Mouse (Mus musculus) thymus, postnatal 14 days (tissue): ENCODE results near the gene Gm9821.
A peak's percentile ranks its signal among the peaks of the same experiment; 100 is the strongest.

Experiments
- DNase-seq: peaks from one replicate; pipeline ENCODE4 v3.0.0; 2021

Gene Gm9821

DNA sequence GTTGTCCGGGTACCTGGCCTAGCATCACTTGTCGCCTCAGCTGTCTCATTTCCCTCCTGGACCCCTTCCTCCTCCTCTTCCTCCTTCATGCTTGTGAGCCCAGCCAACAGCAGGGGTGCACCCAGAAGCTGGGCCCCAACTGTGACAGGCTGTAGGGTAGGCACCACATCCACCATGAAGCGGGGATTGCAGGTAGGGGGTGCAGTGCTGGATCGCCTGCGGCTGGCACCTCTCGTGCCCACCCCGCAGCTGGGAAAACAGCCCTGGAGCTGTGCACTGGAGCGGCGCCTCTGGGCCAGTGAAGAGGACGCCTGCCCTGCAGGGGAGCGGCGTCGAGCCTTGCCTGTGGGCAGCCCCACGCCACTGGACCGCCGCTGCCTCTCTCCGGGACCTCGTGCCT is at the start of gene Gm9821:
Gm9821 (plus strand) TSS at position 221 of the 400 bp plus-strand sequence.
- peak; percentile 35 for DNase-seq

- no peak for DNase-seq
Observed at GRCm38 (mm10) chr2:91897968-91898367, 47.5 kb upstream of the Gm9821 start.

- DNase-seq: no peak
Observed at GRCm38 (mm10) chr2:91899141-91899540, 46.4 kb upstream of the Gm9821 start.

- no peak for DNase-seq
Observed at GRCm38 (mm10) chr2:91900431-91900830, 45.1 kb upstream of the Gm9821 start.

DNA sequence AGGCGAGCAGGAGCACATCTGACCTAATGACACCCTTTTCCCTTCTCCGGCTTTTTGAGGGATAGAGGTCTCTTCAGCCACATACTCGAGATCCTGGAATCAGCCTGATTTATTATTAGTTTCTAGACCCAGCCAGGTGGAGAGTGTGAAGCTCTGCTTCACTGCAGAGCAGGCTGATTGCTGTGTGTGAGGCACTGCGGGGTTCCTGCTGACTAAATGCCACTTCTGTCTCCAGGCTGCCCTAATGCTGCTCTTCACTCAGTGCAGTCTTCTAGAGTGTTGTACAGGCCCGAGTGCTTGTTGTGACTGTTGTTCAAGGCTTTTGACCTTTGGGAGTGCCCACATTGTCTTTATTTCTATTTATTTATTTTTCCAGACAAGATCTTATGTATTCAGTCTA is 43.2 kb upstream of the Gm9821 start:
- no peak for DNase-seq

GRCm38 (mm10) chr2:91903171-91903925 is 42.2 kb upstream of the Gm9821 start:
- no peak for DNase-seq

DNA sequence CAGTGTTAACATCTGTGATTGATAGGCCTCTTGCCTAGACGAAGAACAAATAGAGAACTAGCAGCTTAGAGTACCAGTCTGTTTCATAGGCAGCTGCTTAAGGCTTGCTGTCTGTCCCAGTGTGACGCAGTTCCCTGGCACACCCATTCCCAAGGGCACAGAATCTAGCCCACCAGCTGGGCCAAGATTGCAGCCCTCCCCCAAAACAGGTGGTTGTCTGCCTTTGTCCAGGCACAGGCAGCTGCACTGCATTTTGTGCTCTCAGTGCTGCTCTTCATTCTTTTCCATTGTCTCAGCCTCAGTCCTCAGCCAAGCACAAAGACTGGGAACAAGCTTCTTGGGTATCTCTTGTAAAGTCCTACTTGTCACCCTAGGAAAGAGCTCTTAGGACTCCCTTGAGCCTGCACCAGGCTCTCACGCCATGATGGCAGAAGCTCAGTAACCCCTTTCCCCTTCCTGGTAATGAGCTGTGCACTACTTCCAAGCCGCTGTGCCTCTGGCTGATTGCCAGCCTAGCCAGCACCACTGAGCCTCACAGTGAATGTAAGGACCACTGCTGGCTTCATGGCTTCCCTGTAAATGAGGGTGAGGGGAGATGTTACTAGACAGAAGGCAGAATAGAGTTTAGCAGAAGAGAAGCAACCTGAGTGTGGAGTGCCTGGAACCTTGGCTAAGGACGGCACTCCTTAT is 40.7 kb upstream of the Gm9821 start:
- DNase-seq: no peak

DNA sequence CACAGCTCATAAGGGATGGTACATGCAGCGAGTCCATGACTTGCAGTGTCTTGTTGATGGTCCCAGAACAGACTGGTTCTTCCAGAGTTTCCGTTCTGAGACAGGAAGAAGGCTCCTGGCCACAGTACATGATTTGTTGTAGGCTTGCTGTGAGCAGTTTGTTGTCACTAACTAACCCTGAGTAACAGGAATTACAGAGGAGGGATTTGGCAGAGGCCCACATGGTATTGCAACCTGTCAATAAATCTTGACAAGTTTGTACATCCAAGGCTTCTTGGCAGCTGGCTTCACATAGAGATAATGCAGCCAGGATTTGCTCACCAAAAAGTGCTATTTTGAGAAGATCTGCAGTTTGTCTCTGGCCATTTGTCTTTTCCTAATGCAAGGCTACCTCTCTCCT is 39.4 kb upstream of the Gm9821 start:
- no peak for DNase-seq

DNA sequence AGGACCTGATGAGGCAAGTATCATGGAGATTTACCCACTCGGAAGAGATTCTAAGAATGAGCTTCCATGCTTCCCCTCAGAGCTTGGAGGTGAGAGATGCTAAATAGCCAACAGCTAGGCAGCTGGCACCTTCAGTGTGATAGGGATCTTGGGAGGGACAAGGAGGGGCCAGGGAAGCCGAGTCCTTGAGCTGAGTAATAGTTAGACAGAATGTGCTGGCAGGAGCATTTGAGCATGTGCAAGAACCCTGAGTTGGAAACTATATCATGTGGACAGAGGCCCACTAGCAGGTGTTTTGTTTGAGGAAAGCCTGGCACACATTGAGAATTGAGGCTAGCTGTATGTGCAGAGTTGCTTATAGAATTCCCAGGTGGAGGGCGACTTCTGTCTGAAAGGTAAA is 32.9 kb upstream of the Gm9821 start:
- no peak for DNase-seq

DNA sequence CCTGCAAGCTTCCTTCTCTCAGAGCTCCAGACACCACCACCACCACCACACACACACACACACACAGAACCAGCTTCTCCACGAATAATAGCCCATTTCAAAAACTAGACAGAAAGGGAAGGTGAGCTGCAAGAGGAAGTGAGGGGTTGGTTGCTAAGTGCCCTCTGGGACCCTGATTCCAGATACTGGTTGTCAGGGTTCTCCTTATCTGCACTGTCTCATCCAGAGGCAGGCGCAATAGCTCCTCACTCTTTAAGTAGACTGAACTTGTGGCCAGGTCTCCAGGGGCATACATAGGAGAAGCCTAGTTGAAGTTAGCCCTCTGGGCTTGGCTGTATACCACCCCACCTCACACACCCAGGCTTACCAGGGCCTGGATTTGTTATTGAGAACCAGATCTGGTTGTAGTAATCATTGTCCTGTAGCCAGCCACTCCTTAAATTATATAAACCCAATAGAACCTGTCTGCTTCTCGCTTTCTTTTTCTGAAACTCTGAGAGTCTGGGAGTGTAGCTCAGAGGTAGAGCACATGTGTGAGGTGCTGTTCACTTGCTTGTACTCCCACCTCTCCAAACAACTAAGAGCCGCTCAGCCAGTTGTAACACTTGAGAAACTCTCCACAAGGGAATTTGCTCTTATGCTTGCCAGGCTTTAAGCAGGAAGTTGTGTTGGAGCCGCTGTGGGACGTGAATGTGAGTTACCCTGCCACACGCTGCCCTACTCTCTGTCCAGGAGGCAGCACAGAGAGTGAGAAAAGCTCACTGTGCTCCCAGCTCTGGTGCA is 32.0 kb upstream of the Gm9821 start:
- no peak for DNase-seq

DNA sequence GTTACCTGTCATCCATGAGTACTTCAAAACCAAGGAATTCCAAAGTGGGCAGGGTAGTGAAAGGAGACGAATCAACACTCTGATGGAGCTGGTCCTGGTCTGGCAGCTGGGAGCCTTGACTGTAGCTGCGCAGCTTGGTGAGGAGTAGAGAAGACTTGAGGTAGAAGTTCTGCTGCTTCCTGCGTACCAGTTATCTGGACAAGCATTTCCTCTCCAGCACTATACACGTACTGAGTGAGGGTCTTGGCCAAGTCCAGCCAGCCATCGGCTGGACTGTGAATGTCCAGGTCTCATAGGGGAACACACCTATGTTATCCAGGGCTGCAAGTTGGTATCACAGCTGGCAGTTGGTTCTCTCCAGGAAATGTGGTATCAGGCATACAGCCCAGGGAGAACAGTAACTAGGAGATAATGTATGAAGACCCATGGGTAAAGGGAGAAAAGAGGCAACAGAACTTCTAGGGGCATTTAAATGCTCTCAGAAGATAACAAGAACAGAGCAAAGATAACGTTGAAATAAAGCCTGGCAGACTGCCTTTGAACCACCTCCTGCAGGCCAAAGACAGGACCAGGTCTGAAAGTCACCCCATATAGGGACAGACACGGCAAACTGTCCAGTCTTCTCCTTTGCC is 29.0 kb upstream of the Gm9821 start:
- DNase-seq: no peak

- no peak for DNase-seq
Observed at GRCm38 (mm10) chr2:91917096-91917495, 28.4 kb upstream of the Gm9821 start.

DNA sequence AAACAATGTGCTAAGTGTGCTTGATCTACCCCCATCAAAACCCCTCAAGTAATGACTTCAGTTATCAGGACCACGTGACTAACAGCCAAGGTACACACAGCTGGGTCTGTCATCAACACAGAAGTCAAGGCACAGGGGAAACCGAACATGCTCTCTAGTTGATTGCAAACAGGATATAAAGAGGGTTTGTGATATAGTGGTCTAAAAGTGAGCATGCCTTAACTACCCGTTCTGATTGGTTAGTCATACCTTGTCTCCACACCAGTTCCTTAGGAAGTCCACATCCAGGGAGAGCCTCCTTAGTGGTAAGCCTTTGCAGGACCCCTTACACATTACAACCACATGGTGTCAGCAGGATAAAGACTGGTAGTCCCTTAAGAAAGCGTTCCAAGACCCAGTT is 25.4 kb upstream of the Gm9821 start:
- DNase-seq: no peak

- DNase-seq: peak; percentile 63
Observed at GRCm38 (mm10) chr2:91921181-91921789, 24.2 kb upstream of the Gm9821 start.

- DNase-seq: peak; percentile 79
Observed at GRCm38 (mm10) chr2:91921790-91922570, 23.5 kb upstream of the Gm9821 start.

GRCm38 (mm10) chr2:91922586-91923414 is 22.7 kb upstream of the Gm9821 start:
- DNase-seq: peak; percentile 28

DNA sequence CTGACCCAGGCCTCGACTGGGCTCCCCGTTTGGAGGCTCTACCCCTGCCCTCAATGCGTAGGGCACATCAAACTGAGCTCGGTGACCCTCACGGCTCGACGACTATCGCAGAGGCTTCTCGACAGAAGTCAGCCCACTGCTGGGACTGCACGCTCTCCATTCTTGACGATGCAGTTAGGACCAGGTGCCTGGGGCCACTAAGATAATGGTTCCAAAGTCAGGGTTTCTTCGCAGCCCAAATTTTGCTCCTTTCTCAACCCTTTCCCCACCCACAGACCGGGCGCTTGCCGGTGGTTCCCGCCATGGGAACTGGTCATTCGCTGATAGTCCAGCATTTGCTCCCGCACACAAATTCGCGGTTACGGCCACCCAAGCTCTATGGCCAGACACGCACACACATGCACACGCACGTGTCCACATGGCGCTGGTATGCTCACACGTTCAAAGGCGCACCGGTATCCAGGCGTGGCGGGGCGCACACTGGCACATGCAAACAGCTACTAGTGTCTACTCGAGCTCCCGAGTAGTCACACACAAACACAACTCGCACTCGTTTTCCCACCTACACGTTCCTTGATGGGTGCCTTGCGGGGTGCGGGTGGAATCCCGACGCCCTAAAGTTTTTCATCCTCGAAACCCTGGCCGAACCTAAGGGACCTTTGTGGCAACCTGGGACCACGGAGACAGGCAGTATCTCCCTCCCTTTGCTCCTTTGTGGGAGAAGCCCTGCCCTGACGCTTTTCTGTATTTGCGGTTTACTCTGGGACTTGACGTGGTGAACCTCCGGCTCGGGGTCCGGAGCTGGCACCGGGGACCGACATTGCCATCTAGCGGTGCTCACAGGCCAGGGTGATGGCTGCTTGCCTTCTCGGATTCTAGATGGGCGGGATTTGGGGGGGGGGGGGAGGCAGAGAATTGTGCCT is 21.8 kb upstream of the Gm9821 start:
- DNase-seq: peak; percentile 78

DNA sequence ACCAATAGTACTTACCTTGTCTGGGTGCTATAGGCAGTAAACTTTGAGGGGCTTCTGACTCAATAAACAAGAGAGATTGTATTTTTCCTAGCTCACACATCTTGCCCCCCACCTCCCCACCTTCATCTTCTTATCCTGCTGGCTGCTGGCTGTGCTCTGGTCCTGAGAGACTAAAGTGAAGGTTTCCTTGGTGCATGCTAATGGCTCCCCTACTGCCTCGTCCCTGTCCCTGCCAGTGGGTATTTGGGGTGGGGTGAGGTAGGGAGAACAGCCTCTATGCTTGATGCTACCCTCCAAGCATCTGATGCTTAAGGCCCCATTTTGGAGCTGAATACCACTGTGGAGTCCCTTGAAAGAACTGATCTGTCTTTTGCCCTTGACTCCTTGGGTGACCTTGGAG is 20.8 kb upstream of the Gm9821 start:
- DNase-seq: no peak

DNA sequence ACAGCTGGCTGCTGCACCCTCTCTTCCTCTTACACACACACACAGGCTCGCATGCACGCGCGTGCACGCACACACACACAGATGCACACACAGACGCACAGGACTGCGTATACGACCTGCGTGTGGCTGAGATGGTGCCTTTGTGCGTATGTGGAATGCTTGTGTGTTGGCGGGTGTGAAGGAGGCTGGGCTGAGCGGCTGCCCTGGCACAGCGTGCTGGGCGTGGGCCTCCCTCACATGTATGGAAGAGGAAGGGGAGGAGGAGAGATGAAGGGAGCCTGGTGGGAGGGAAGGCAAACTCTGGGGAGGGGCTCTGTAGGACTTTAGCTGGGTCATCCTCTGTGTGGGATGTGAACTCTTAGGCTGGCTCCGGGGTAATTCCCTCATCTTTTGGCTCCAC is 20.1 kb upstream of the Gm9821 start:
- DNase-seq: no peak

DNA sequence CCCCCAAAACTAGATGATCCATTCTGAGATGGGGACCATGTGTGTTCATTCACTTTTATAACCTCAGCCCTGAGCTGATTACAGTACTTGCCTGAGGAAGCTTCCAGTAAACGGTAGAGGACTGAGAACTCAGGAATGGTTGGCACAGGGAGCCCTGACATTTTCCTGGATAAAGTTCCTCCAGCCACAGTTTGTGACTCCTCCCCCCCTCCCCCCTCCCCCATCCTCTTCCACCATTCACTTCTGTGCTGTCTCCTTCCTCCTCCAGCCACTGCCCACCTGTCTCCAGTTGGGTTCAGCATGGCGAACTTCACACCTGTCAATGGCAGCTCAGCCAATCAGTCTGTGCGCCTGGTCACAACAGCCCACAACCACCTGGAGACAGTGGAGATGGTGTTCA is 18.6 kb upstream of the Gm9821 start, which contains the start of gene Chrm4:
Chrm4 (plus strand) TSS at position 301 of the 400 bp plus-strand sequence.
- DNase-seq: no peak
